Mouse (Mus musculus): ENCODE measurements around the gene Arl3. TPM values are rescaled to one million over a fixed set of nuclear protein-coding genes. Genes with fewer than 3 reads are reported as not detected.

Arl3 gene
- total RNA-seq, 2 experiments from 2014 or later, result 13.2 to 15.7 TPM

GRCm38 (mm10) chr19:46503351-46504084 is 69.5 kb downstream of the Arl3 start:
- ATAC-seq (ENCODE audit: poor library complexity, severe bottlenecking), result peak; percentile 38

- peak; percentile 16 for ATAC-seq (ENCODE audit: poor library complexity, severe bottlenecking)
These were observed 70.4 kb downstream of the Arl3 start for GRCm38 (mm10) chr19:46502471-46503166.

- no peak for ATAC-seq (ENCODE audit: poor library complexity, severe bottlenecking)
These were observed 70.9 kb downstream of the Arl3 start for GRCm38 (mm10) chr19:46502069-46502455.

GRCm38 (mm10) chr19:46501401-46502068 is 71.5 kb downstream of the Arl3 start, which contains the start of gene Trim8:
TSS of gene Trim8 (plus strand) at chr19:46501702.
- ATAC-seq (ENCODE audit: poor library complexity, severe bottlenecking), result peak; percentile 4; the same call in 1 of the 2 replicates

- ATAC-seq (ENCODE audit: poor library complexity, severe bottlenecking), result no peak
These were observed 72.2 kb downstream of the Arl3 start for GRCm38 (mm10) chr19:46500581-46501341.

GRCm38 (mm10) chr19:46499836-46500580 is 73.0 kb downstream of the Arl3 start:
- ATAC-seq (ENCODE audit: poor library complexity, severe bottlenecking), result peak; percentile 54

- no peak for ATAC-seq (ENCODE audit: poor library complexity, severe bottlenecking)
These were observed 73.5 kb downstream of the Arl3 start for GRCm38 (mm10) chr19:46499539-46499835.

GRCm38 (mm10) chr19:46497230-46497629 is 75.8 kb downstream of the Arl3 start:
- ATAC-seq (ENCODE audit: poor library complexity, severe bottlenecking), result no peak

- ATAC-seq (ENCODE audit: poor library complexity, severe bottlenecking), result no peak
These were observed 77.9 kb downstream of the Arl3 start for GRCm38 (mm10) chr19:46495136-46495535.

- no peak for ATAC-seq (ENCODE audit: poor library complexity, severe bottlenecking)
These were observed 82.4 kb downstream of the Arl3 start for GRCm38 (mm10) chr19:46490634-46491033.

GRCm38 (mm10) chr19:46489448-46489847 is 83.5 kb downstream of the Arl3 start:
- ATAC-seq (ENCODE audit: poor library complexity, severe bottlenecking), result no peak

- peak; percentile 76 for ATAC-seq (ENCODE audit: poor library complexity, severe bottlenecking)
These were observed 86.3 kb downstream of the Arl3 start for GRCm38 (mm10) chr19:46486709-46487108.

- no peak for ATAC-seq (ENCODE audit: poor library complexity, severe bottlenecking)
These were observed 87.2 kb downstream of the Arl3 start for GRCm38 (mm10) chr19:46485847-46486246.

- ATAC-seq (ENCODE audit: poor library complexity, severe bottlenecking), result no peak
These were observed 88.5 kb downstream of the Arl3 start for GRCm38 (mm10) chr19:46484518-46484917.

- ATAC-seq (ENCODE audit: poor library complexity, severe bottlenecking), result no peak
These were observed 89.2 kb downstream of the Arl3 start for GRCm38 (mm10) chr19:46483701-46484328.

- ATAC-seq (ENCODE audit: poor library complexity, severe bottlenecking), result 0 out of 2 replicates have a peak, but pooled peaks have one; percentile 19
These were observed 90.0 kb downstream of the Arl3 start for GRCm38 (mm10) chr19:46482896-46483516.

GRCm38 (mm10) chr19:46481756-46482155 is 91.2 kb downstream of the Arl3 start:
- ATAC-seq (ENCODE audit: poor library complexity, severe bottlenecking), result no peak

GRCm38 (mm10) chr19:46481352-46481751 is 91.6 kb downstream of the Arl3 start:
- ATAC-seq (ENCODE audit: poor library complexity, severe bottlenecking), result no peak

All from megakaryocyte, adult 5-6 weeks (primary cell).